Mouse (Mus musculus) kidney, postnatal 14 days (tissue): ENCODE results near the gene Slc2a1.
A peak's percentile ranks its signal among the peaks of the same experiment; 100 is the strongest.

Source experiments
- DNase-seq: peaks from one replicate; pipeline ENCODE4 v3.0.0; 2022; ENCODE audit warnings: mixed read lengths

Slc2a1 gene

GRCm38 (mm10) chr4:119131189-119131910, 22.8 kb downstream of the Slc2a1 start:
- DNase-seq = no peak

- no peak for DNase-seq
These were observed 24.8 kb downstream of the Slc2a1 start for GRCm38 (mm10) chr4:119133306-119133705.

- no peak for DNase-seq
These were observed 25.3 kb downstream of the Slc2a1 start for GRCm38 (mm10) chr4:119133860-119134259.

GRCm38 (mm10) chr4:119137313-119137712, 28.8 kb downstream of the Slc2a1 start:
- no peak for DNase-seq

GRCm38 (mm10) chr4:119138171-119138570, 29.7 kb downstream of the Slc2a1 start:
- DNase-seq = peak; percentile 85

- no peak for DNase-seq
These were observed 30.3 kb downstream of the Slc2a1 start for GRCm38 (mm10) chr4:119138776-119139175.

GRCm38 (mm10) chr4:119140126-119140525, 31.6 kb downstream of the Slc2a1 start:
- DNase-seq = peak; percentile 51

- no peak for DNase-seq
These were observed 32.7 kb downstream of the Slc2a1 start for GRCm38 (mm10) chr4:119141191-119141590.

GRCm38 (mm10) chr4:119142230-119142871, 33.8 kb downstream of the Slc2a1 start:
- DNase-seq = peak; percentile 68

- no peak for DNase-seq
These were observed 38.3 kb downstream of the Slc2a1 start for GRCm38 (mm10) chr4:119146816-119147215.

- DNase-seq = no peak
These were observed 38.8 kb downstream of the Slc2a1 start for GRCm38 (mm10) chr4:119147347-119147746.

GRCm38 (mm10) chr4:119148741-119149140, 40.2 kb downstream of the Slc2a1 start:
- no peak for DNase-seq

GRCm38 (mm10) chr4:119157186-119157585, 48.7 kb downstream of the Slc2a1 start:
- peak; percentile 68 for DNase-seq

- DNase-seq = no peak
These were observed 49.4 kb downstream of the Slc2a1 start for GRCm38 (mm10) chr4:119157891-119158290.

GRCm38 (mm10) chr4:119161358-119161757, 52.8 kb downstream of the Slc2a1 start:
- no peak for DNase-seq

- DNase-seq = no peak
These were observed 54.5 kb downstream of the Slc2a1 start for GRCm38 (mm10) chr4:119162990-119163389.

GRCm38 (mm10) chr4:119165916-119166315, 57.4 kb downstream of the Slc2a1 start:
- no peak for DNase-seq

- DNase-seq = no peak
These were observed 58.6 kb downstream of the Slc2a1 start for GRCm38 (mm10) chr4:119167068-119167467.

GRCm38 (mm10) chr4:119167663-119168062, 59.2 kb downstream of the Slc2a1 start:
- peak; percentile 87 for DNase-seq

- DNase-seq = no peak
These were observed 64.6 kb downstream of the Slc2a1 start for GRCm38 (mm10) chr4:119172919-119173650.

GRCm38 (mm10) chr4:119173851-119174453, 65.4 kb downstream of the Slc2a1 start, which contains the start of gene Zfp691:
Gene Zfp691, minus strand, starts transcription at chr4:119174195.
- DNase-seq = peak; percentile 98

- DNase-seq = no peak
These were observed 69.2 kb downstream of the Slc2a1 start for GRCm38 (mm10) chr4:119177702-119178101.

GRCm38 (mm10) chr4:119178331-119178730, 69.8 kb downstream of the Slc2a1 start:
- DNase-seq = peak; percentile 56
